10 mouse cellular contexts compared by ENCODE assay signal in the genomic region with DNA sequence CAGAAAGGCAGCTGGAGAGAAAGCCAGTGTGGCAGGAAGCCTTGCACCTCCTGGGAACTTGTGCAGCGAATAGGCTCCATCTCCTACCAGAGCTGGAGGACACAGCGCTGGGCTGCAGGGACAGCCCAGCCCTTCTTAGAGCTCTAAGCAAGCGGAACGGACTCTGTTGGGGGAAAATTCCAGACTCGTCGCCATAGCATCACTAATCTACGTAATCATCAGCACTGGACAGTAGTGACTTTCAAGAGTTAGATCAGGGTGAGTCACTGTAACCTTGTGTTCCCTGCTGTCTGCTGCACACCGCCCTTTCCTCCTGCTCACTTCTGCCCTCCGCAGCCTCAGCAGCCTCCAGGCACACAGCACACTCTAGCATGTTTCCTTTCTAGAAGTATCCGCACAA.
DNase-seq lines count a peak whose midpoint lies in the region; ATAC-seq lines count a peak whose summit lies in the region.
"Had no signal": no experiment of that assay in that cellular context is flagged by ENCODE, and none has a peak within 500 bp of the region (broad histone marks: within the 10 kb centered on the region; RNA-seq: fewer than 3 reads in every experiment).

No protein-coding gene starts in this region.

- H3K4me3 ChIP-seq in forebrain, embryonic 14.5 days (ENCODE audit: low read depth, low read length): no peak overlapping the region
- no peak overlapping the region for H3K4me3 ChIP-seq in forebrain, embryonic 16.5 days (replicated peaks; ENCODE audit: low read length)
- H3K4me3 ChIP-seq in midbrain, embryonic 11.5 days (ENCODE audit: low read depth, low read length): no peak overlapping the region
- H3K4me3 ChIP-seq in limb, embryonic 10.5 days: no peak overlapping the region
- H3K4me3 ChIP-seq: liver, embryonic 15.5 days had no signal

- H3K9me3 ChIP-seq in forebrain, embryonic 14.5 days (replicated peaks; ENCODE audit: control insufficient read depth, low read length): no peaks in the 10 kb centered on the region
- H3K9me3 ChIP-seq in forebrain, embryonic 16.5 days (ENCODE audit: control insufficient read depth, low read length): no peaks in the 10 kb centered on the region
- H3K9me3 ChIP-seq in midbrain, embryonic 11.5 days (ENCODE audit: control insufficient read depth, low read length): peaks cover 2% of the 10 kb centered on the region; the same call in 1 of the 2 replicates
- no peaks in the 10 kb centered on the region for H3K9me3 ChIP-seq in limb, embryonic 10.5 days (replicated peaks)
- H3K9me3 ChIP-seq: liver, embryonic 15.5 days had no signal

- peaks cover 10% of the 10 kb centered on the region; the same call in 1 of the 2 replicates for H3K36me3 ChIP-seq in forebrain, embryonic 14.5 days (ENCODE audit: control insufficient read depth, insufficient read depth, low read length)
- peaks cover 4% of the 10 kb centered on the region for H3K36me3 ChIP-seq in forebrain, embryonic 16.5 days (ENCODE audit: control insufficient read depth, insufficient read depth)
- H3K36me3 ChIP-seq in midbrain, embryonic 11.5 days (ENCODE audit: control insufficient read depth, insufficient read depth, low read length): peaks cover 4% of the 10 kb centered on the region; the same call in 1 of the 2 replicates
- H3K36me3 ChIP-seq in limb, embryonic 10.5 days: peaks cover 30% of the 10 kb centered on the region
- H3K36me3 ChIP-seq: liver, embryonic 15.5 days had no signal

- WGBS in forebrain, embryonic 14.5 days: 62% methylated on average over 10 of the region's 10 CpGs
- WGBS in forebrain, embryonic 16.5 days: 64% methylated on average over 10 of the region's 10 CpGs
- 33% methylated on average over 10 of the region's 10 CpGs for whole genome bisulfite sequencing in midbrain, embryonic 11.5 days
- 88% methylated on average over 10 of the region's 10 CpGs for WGBS in limb, embryonic 10.5 days

- H3K27me3 ChIP-seq in forebrain, embryonic 14.5 days (replicated peaks; ENCODE audit: control insufficient read depth, insufficient read depth, low read length): peaks cover 33% of the 10 kb centered on the region
- H3K27me3 ChIP-seq in forebrain, embryonic 16.5 days (replicated peaks; ENCODE audit: control insufficient read depth, insufficient read depth, low read length): peaks cover 60% of the 10 kb centered on the region
- no peaks in the 10 kb centered on the region for H3K27me3 ChIP-seq in midbrain, embryonic 11.5 days (ENCODE audit: control insufficient read depth, insufficient read depth, low read length)
- H3K27me3 ChIP-seq in limb, embryonic 10.5 days (ENCODE audit: low read depth, poor library complexity, severe bottlenecking): no peaks in the 10 kb centered on the region
- H3K27me3 ChIP-seq: liver, embryonic 15.5 days had no signal

- 0 out of 2 replicates have a peak overlapping the region, but pooled peaks have one; percentile 13 for H3K9ac ChIP-seq in forebrain, embryonic 14.5 days (ENCODE audit: low read length)
- H3K9ac ChIP-seq in forebrain, embryonic 16.5 days (replicated peaks; ENCODE audit: low read depth, low read length): no peak overlapping the region
- H3K9ac ChIP-seq in midbrain, embryonic 11.5 days (ENCODE audit: low read length): no peak overlapping the region
- H3K9ac ChIP-seq: liver, embryonic 15.5 days had no signal

- 0 out of 2 replicates have a peak, but pooled peaks have one; percentile 12 for ATAC-seq in forebrain, embryonic 14.5 days
- no peak for ATAC-seq in forebrain, embryonic 16.5 days
- peak; percentile 67; the same call in 1 of the 2 replicates for ATAC-seq in midbrain, embryonic 11.5 days (ENCODE audit: low FRiP score)

- H3K27ac ChIP-seq in forebrain, embryonic 14.5 days (ENCODE audit: low read depth, low read length): no peak overlapping the region
- H3K27ac ChIP-seq in forebrain, embryonic 16.5 days (ENCODE audit: low read length): no peak overlapping the region
- H3K27ac ChIP-seq in midbrain, embryonic 11.5 days (ENCODE audit: low read depth, low read length): peak overlapping the region; percentile 35; the same call in 1 of the 2 replicates
- H3K27ac ChIP-seq in limb, embryonic 10.5 days: no peak overlapping the region
- H3K27ac ChIP-seq: liver, embryonic 15.5 days had no signal

- no peak overlapping the region for H3K4me2 ChIP-seq in forebrain, embryonic 14.5 days (ENCODE audit: low read length)
- no peak overlapping the region for H3K4me2 ChIP-seq in forebrain, embryonic 16.5 days (ENCODE audit: low read length)
- H3K4me2 ChIP-seq in midbrain, embryonic 11.5 days: no peak overlapping the region
- H3K4me2 ChIP-seq: liver, embryonic 15.5 days had no signal

- peaks cover 16% of the 10 kb centered on the region for H3K4me1 ChIP-seq in forebrain, embryonic 14.5 days (ENCODE audit: control insufficient read depth, insufficient read depth, low read length)
- H3K4me1 ChIP-seq in forebrain, embryonic 16.5 days (replicated peaks; ENCODE audit: control insufficient read depth, insufficient read depth, low read length): peaks cover 23% of the 10 kb centered on the region
- peaks cover 13% of the 10 kb centered on the region for H3K4me1 ChIP-seq in midbrain, embryonic 11.5 days (ENCODE audit: control insufficient read depth, insufficient read depth, low read length)
- H3K4me1 ChIP-seq in limb, embryonic 10.5 days: peaks cover 32% of the 10 kb centered on the region
- H3K4me1 ChIP-seq: liver, embryonic 15.5 days had no signal

- DNase-seq in forebrain, embryonic 14.5 days (ENCODE audit: low spot score): no peak
- DNase-seq in 3T3-L1 (ENCODE audit: low read depth, low spot score): peak; percentile 57
- peak; percentile 51 for DNase-seq in adrenal gland, postnatal 25 days
- no peak for DNase-seq in midbrain, embryonic 11.5 days (ENCODE audit: low spot score, missing footprints)
- no peak for DNase-seq in limb, embryonic 10.5 days (ENCODE audit: low spot score)
- no peak for DNase-seq in cerebellum, adult 11 months
- DNase-seq in thymus, adult 18-20 months: no peak
- DNase-seq: heart, postnatal 36 days had no signal

Comparison
In these comparisons a context has a peak if more than half of its experiments do, and no peak if none do; other contexts are left out.
1. DNase-seq: peak in 3T3-L1 (single experiment) and adrenal gland, postnatal 25 days (single experiment); none in forebrain, embryonic 14.5 days (single experiment), midbrain, embryonic 11.5 days (single experiment), limb, embryonic 10.5 days (single experiment), cerebellum, adult 11 months (single experiment) and thymus, adult 18-20 months (0 of 2).